19 mouse cellular contexts compared by ENCODE assay signal in genomic region chr7:73746836-73747235, GRCm38 (mm10). TPM values are rescaled to one million over a fixed set of nuclear protein-coding genes. Genes with fewer than 3 reads are reported as not detected.
DNase-seq lines count a peak whose midpoint lies in the region; ATAC-seq and TF ChIP-seq lines count a peak whose summit lies in the region.
"Had no signal": no experiment of that assay in that cellular context is flagged by ENCODE, and none has a peak within 500 bp of the region (broad histone marks: within the 10 kb centered on the region; RNA-seq: fewer than 3 reads in every experiment).

No protein-coding gene starts in this region.

- WGBS in forebrain, postnatal 0 days, result 28% methylated on average over 4 of the region's 4 CpGs
- WGBS in forebrain, embryonic 11.5 days, result 33% methylated on average over 4 of the region's 4 CpGs
- WGBS in lung, embryonic 15.5 days, result 52% methylated on average over 4 of the region's 4 CpGs
- WGBS in intestine, embryonic 16.5 days, result 69% methylated on average over 4 of the region's 4 CpGs

- TF ChIP-seq CTCF in forebrain, postnatal 0 days (IDR thresholded peaks at IDR 0.05; ENCODE audit: low read depth), result no peak

- H3K4me1 ChIP-seq in forebrain, postnatal 0 days (ENCODE audit: insufficient read depth), result peaks cover 2% of the 10 kb centered on the region; the same call in 1 of the 2 replicates
- H3K4me1 ChIP-seq in forebrain, embryonic 11.5 days (replicated peaks; ENCODE audit: control insufficient read depth, insufficient read depth, low read length), result 0 out of 2 replicates have a peak, but pooled peaks cover 1% of the 10 kb centered on the region
- H3K4me1 ChIP-seq in lung, embryonic 15.5 days, result peaks cover 28% of the 10 kb centered on the region
- peaks cover 19% of the 10 kb centered on the region for H3K4me1 ChIP-seq in intestine, embryonic 16.5 days (ENCODE audit: control insufficient read depth, insufficient read depth, low read length)

- H3K27me3 ChIP-seq in forebrain, postnatal 0 days (ENCODE audit: insufficient read depth, low read length), result no peaks in the 10 kb centered on the region
- H3K27me3 ChIP-seq in forebrain, embryonic 11.5 days (ENCODE audit: control insufficient read depth, insufficient read depth, low read length), result no peaks in the 10 kb centered on the region
- peaks cover 2% of the 10 kb centered on the region; the same call in 1 of the 2 replicates for H3K27me3 ChIP-seq in lung, embryonic 15.5 days
- H3K27me3 ChIP-seq in intestine, embryonic 16.5 days (replicated peaks; ENCODE audit: control insufficient read depth, insufficient read depth, low read length), result no peaks in the 10 kb centered on the region

- no peak for DNase-seq in forebrain, postnatal 0 days
- no peak for DNase-seq in forebrain, embryonic 11.5 days (ENCODE audit: low spot score)
- no peak for DNase-seq in lung, postnatal 14 days
- DNase-seq in NIH3T3 (ENCODE audit: low read depth), result peak; percentile 2
- no peak for DNase-seq in urinary bladder, postnatal 25 days (ENCODE audit: low spot score)
- no peak for DNase-seq in layer of hippocampus, adult 8-10 months (ENCODE audit: low spot score in 2 of 2)
- DNase-seq: B cell, adult 2 months; cerebellum, adult 2 months; gastrocnemius, postnatal 10 days; heart, adult 18-20 months; retina, postnatal 1 day; thymus, postnatal 36 days had no signal

- no peak overlapping the region for H3K4me3 ChIP-seq in forebrain, postnatal 0 days (ENCODE audit: low read depth, low read length)
- no peak overlapping the region for H3K4me3 ChIP-seq in forebrain, embryonic 11.5 days (ENCODE audit: low read depth, low read length)
- H3K4me3 ChIP-seq in lung, embryonic 15.5 days, result no peak overlapping the region
- H3K4me3 ChIP-seq in intestine, embryonic 16.5 days (ENCODE audit: low read length), result no peak overlapping the region
- H3K4me3 ChIP-seq: midbrain, embryonic 13.5 days had no signal

- H3K9ac ChIP-seq in forebrain, postnatal 0 days, result no peak overlapping the region
- no peak overlapping the region for H3K9ac ChIP-seq in forebrain, embryonic 11.5 days (ENCODE audit: low read length)
- H3K9ac ChIP-seq in lung, embryonic 15.5 days, result no peak overlapping the region
- H3K9ac ChIP-seq in intestine, embryonic 16.5 days (ENCODE audit: low read depth, low read length), result no peak overlapping the region
- H3K9ac ChIP-seq: liver, embryonic 14.5 days; midbrain, embryonic 13.5 days had no signal

- peak overlapping the region; percentile 54; the same call in 1 of the 2 replicates for H3K27ac ChIP-seq in forebrain, postnatal 0 days (ENCODE audit: low read depth, low read length)
- H3K27ac ChIP-seq in forebrain, embryonic 11.5 days (ENCODE audit: low read depth, low read length), result no peak overlapping the region
- H3K27ac ChIP-seq in lung, embryonic 15.5 days, result peak overlapping the region; percentile 92
- H3K27ac ChIP-seq in intestine, embryonic 16.5 days (ENCODE audit: low read length), result peak overlapping the region; percentile 71; the same call in 1 of the 2 replicates
- H3K27ac ChIP-seq: kidney, postnatal 0 days; liver, embryonic 14.5 days; macrophage; midbrain, embryonic 13.5 days had no signal

- no peaks in the 10 kb centered on the region for H3K9me3 ChIP-seq in forebrain, postnatal 0 days (ENCODE audit: low read length)
- no peaks in the 10 kb centered on the region; the same call in 1 of the 2 replicates for H3K9me3 ChIP-seq in forebrain, embryonic 11.5 days (ENCODE audit: control insufficient read depth, low read length)
- no peaks in the 10 kb centered on the region for H3K9me3 ChIP-seq in lung, embryonic 15.5 days
- H3K9me3 ChIP-seq in intestine, embryonic 16.5 days (ENCODE audit: control insufficient read depth, low read length), result no peaks in the 10 kb centered on the region
- H3K9me3 ChIP-seq: midbrain, embryonic 13.5 days had no signal

- H3K4me2 ChIP-seq in forebrain, postnatal 0 days (ENCODE audit: low read depth), result no peak overlapping the region
- H3K4me2 ChIP-seq in forebrain, embryonic 11.5 days (ENCODE audit: low read depth, low read length, severe bottlenecking), result no peak overlapping the region
- peak overlapping the region; percentile 25; the same call in 1 of the 2 replicates for H3K4me2 ChIP-seq in lung, embryonic 15.5 days
- no peak overlapping the region for H3K4me2 ChIP-seq in intestine, embryonic 16.5 days (ENCODE audit: low read depth, low read length)
- H3K4me2 ChIP-seq: midbrain, embryonic 13.5 days had no signal

- no peaks in the 10 kb centered on the region for H3K36me3 ChIP-seq in forebrain, postnatal 0 days (ENCODE audit: insufficient read depth)
- H3K36me3 ChIP-seq in forebrain, embryonic 11.5 days (ENCODE audit: control insufficient read depth, insufficient read depth, low read length), result no peaks in the 10 kb centered on the region
- no peaks in the 10 kb centered on the region for H3K36me3 ChIP-seq in lung, embryonic 15.5 days
- H3K36me3 ChIP-seq in intestine, embryonic 16.5 days (ENCODE audit: control insufficient read depth, insufficient read depth, low read length), result no peaks in the 10 kb centered on the region
- H3K36me3 ChIP-seq: midbrain, embryonic 13.5 days had no signal

- peak; percentile 40; the same call in 1 of the 2 replicates for ATAC-seq in forebrain, postnatal 0 days
- ATAC-seq in forebrain, embryonic 11.5 days (replicated peaks; ENCODE audit: low FRiP score), result no peak
- no peak for ATAC-seq in lung, embryonic 15.5 days (ENCODE audit: borderline replicate concordance, extremely low read depth, low FRiP score, low TSS enrichment)
- no peak for ATAC-seq in intestine, embryonic 16.5 days
- ATAC-seq: inflammation-experienced regulatory T-cells, adult 6 months; midbrain, embryonic 13.5 days had no signal

RNA-seq across cellular contexts. Expression of gene Fam174b, which starts 6.7 kb away (rescaled TPM):
- total RNA-seq in forebrain, postnatal 0 days (2014; rRNA removed), result 44.9 and 49.1 TPM in 2 replicates
- polyA plus RNA-seq in forebrain, postnatal 0 days (2015; fragmentation: Nextera tagmentation; extraction: Ambion mirVana), result 30.7 and 35.6 TPM in 2 replicates
- polyA plus RNA-seq in forebrain, embryonic 11.5 days (2014; fragmentation: Nextera tagmentation; extraction: Ambion mirVana), result 19.7 and 20.3 TPM in 2 replicates
- polyA plus RNA-seq in lung, embryonic 15.5 days (2015; fragmentation: Nextera tagmentation; extraction: Ambion mirVana), result 83.7 and 84.4 TPM in 2 replicates
- 32.7 and 33.7 TPM in 2 replicates for polyA plus RNA-seq in intestine, embryonic 16.5 days (2015; fragmentation: Nextera tagmentation; extraction: Ambion mirVana)
- 10 to 100 TPM; 28.0 to 32.7 (median 28.7) TPM for total RNA-seq in layer of hippocampus, adult 8-10 months (2022)
